Mouse (Mus musculus): ENCODE results near the gene Mfsd4a.

GRCm38 (mm10) chr1:132065475-132066172 lies 2.2 kb downstream of the Mfsd4a start:
- TF ChIP-seq POLR2A (IDR thresholded peaks at IDR 0.05; ENCODE audit: extremely low read depth, insufficient read depth, low read length): no peak
- no peak for TF ChIP-seq CTCF (IDR thresholded peaks at IDR 0.05; ENCODE audit: low read depth, low read length)
